Mouse (Mus musculus): ENCODE results near the gene Cmah.
"Not testable (repeated sequence)": the region's sequence is repeated elsewhere in the genome, so short reads cannot be mapped to it uniquely, and the experiment has no call there.

Gene Cmah

GRCm38 (mm10) chr13:24340462-24340861 lies 13.3 kb downstream of the Cmah start:
- DNase-seq (ENCODE audit: low read depth, low spot score) = no peak

- no peak for DNase-seq (ENCODE audit: low read depth, low spot score)
These were observed 14.9 kb downstream of the Cmah start for GRCm38 (mm10) chr13:24342091-24342490.

- DNase-seq (ENCODE audit: low read depth, low spot score) = no peak
These were observed 25.8 kb downstream of the Cmah start for GRCm38 (mm10) chr13:24353004-24353403.

- no peak for DNase-seq (ENCODE audit: low read depth, low spot score)
These were observed 27.5 kb downstream of the Cmah start for GRCm38 (mm10) chr13:24354751-24355150.

- DNase-seq (ENCODE audit: low read depth, low spot score) = no peak
These were observed 32.0 kb downstream of the Cmah start for GRCm38 (mm10) chr13:24359181-24359580.

- DNase-seq (ENCODE audit: low read depth, low spot score) = no peak
These were observed 38.0 kb downstream of the Cmah start for GRCm38 (mm10) chr13:24365191-24365590.

GRCm38 (mm10) chr13:24372893-24373599 lies 45.8 kb downstream of the Cmah start:
- no peak for DNase-seq (ENCODE audit: low read depth, low spot score)

- DNase-seq (ENCODE audit: low read depth, low spot score) = not testable (repeated sequence)
These were observed 47.4 kb downstream of the Cmah start for GRCm38 (mm10) chr13:24374606-24375005.

GRCm38 (mm10) chr13:24375320-24376203 lies 48.4 kb downstream of the Cmah start:
- DNase-seq (ENCODE audit: low read depth, low spot score) = no peak

- no peak for DNase-seq (ENCODE audit: low read depth, low spot score)
These were observed 53.5 kb downstream of the Cmah start for GRCm38 (mm10) chr13:24380713-24381112.

- DNase-seq (ENCODE audit: low read depth, low spot score) = peak; percentile 69
These were observed 56.7 kb downstream of the Cmah start for GRCm38 (mm10) chr13:24383885-24384284.

GRCm38 (mm10) chr13:24391892-24392291 lies 64.7 kb downstream of the Cmah start:
- DNase-seq (ENCODE audit: low read depth, low spot score) = no peak

- no peak for DNase-seq (ENCODE audit: low read depth, low spot score)
These were observed 65.5 kb downstream of the Cmah start for GRCm38 (mm10) chr13:24392655-24393054.

GRCm38 (mm10) chr13:24393055-24393454 lies 65.9 kb downstream of the Cmah start:
- no peak for DNase-seq (ENCODE audit: low read depth, low spot score)

- DNase-seq (ENCODE audit: low read depth, low spot score) = no peak
These were observed 68.6 kb downstream of the Cmah start for GRCm38 (mm10) chr13:24395815-24396214.

GRCm38 (mm10) chr13:24397181-24397580 lies 70.0 kb downstream of the Cmah start:
- no peak for DNase-seq (ENCODE audit: low read depth, low spot score)

- no peak for DNase-seq (ENCODE audit: low read depth, low spot score)
These were observed 71.3 kb downstream of the Cmah start for GRCm38 (mm10) chr13:24398488-24398887.

GRCm38 (mm10) chr13:24401821-24402220 lies 74.6 kb downstream of the Cmah start:
- not testable (repeated sequence) for DNase-seq (ENCODE audit: low read depth, low spot score)

GRCm38 (mm10) chr13:24403054-24403453 lies 75.8 kb downstream of the Cmah start:
- no peak for DNase-seq (ENCODE audit: low read depth, low spot score)

- DNase-seq (ENCODE audit: low read depth, low spot score) = no peak
These were observed 79.6 kb downstream of the Cmah start for GRCm38 (mm10) chr13:24406847-24407246.

- no peak for DNase-seq (ENCODE audit: low read depth, low spot score)
These were observed 87.5 kb downstream of the Cmah start for GRCm38 (mm10) chr13:24414635-24415206.

GRCm38 (mm10) chr13:24415506-24416206 lies 88.5 kb downstream of the Cmah start:
- DNase-seq (ENCODE audit: low read depth, low spot score) = no peak

Measured in retina, adult 2 months (tissue).